Mouse (Mus musculus): ENCODE results near the gene Angel2.

DNA sequence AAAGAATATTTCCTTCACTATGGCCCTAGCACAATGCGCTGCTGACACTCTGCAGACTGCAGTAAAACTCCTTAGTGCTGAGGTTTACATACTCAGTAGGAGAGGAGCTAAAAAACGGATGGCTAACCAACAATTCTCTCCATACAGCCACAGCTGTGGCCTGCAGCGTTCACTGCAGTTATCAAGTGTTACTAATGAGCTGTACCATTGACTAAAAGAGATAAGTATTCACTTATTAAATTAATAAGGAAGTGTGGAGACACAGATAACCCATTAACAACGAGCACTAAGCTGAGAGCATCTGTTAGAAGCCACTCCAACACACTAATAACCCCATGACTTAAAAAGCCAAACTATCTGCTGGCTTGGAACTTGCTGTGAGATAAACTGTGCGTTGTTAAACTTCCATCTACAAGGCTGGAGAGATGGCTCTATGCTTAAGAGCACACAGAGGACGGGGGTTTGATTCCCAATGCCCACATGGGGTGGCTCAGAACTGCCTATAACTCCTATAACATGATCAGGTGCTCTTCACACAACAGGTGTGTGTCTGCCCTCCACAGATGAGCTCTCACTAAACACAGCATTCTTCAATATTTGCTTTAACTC, 31.2 kb upstream of the Angel2 start:
- TF ChIP-seq POLR2A (IDR thresholded peaks at IDR 0.05; ENCODE audit: extremely low read depth, insufficient read depth, low read length) = no peak
- TF ChIP-seq CTCF (IDR thresholded peaks at IDR 0.05; ENCODE audit: low read depth, low read length) = no peak
